Mouse (Mus musculus) spleen, adult 12 weeks (tissue): ENCODE results near the gene Rgs18.

Experiments
- DNase-seq: peaks from one replicate; pipeline ENCODE4 v3.0.0; 2022; ENCODE audit warnings: low spot score

Gene Rgs18

GRCm38 (mm10) chr1:144775331-144775730 is at the start of gene Rgs18:
Rgs18 (minus strand) TSS chr1:144775435.
- DNase-seq = no peak

- no peak for DNase-seq
Measured at GRCm38 (mm10) chr1:144774394-144774793, 841 bp downstream of the Rgs18 start.

- DNase-seq = no peak
Measured at GRCm38 (mm10) chr1:144766218-144766617, 9.0 kb downstream of the Rgs18 start.

- no peak for DNase-seq
Measured at GRCm38 (mm10) chr1:144760792-144761191, 14.4 kb downstream of the Rgs18 start.

GRCm38 (mm10) chr1:144750763-144751162 is 24.5 kb downstream of the Rgs18 start:
- no peak for DNase-seq

- DNase-seq = no peak
Measured at GRCm38 (mm10) chr1:144746182-144746581, 29.1 kb downstream of the Rgs18 start.

GRCm38 (mm10) chr1:144737739-144738138 is 37.5 kb downstream of the Rgs18 start:
- DNase-seq = no peak

- no peak for DNase-seq
Measured at GRCm38 (mm10) chr1:144720736-144721135, 54.5 kb downstream of the Rgs18 start.

- no peak for DNase-seq
Measured at GRCm38 (mm10) chr1:144704373-144704772, 70.9 kb downstream of the Rgs18 start.
